Mouse (Mus musculus) cerebellum, adult 2 months (tissue): Measurements from ENCODE around the gene Adgrv1.

Experiments
- CTCF ChIP-seq: fragments of 200-500 bp; IDR thresholded peaks from 2 replicates; pipeline ENCODE4 v1.5.1; 2011; ENCODE audit warnings: low read depth, mild to moderate bottlenecking, control low read depth, low read length, moderate library complexity, borderline replicate concordance; ENCODE audit not compliant: insufficient read depth
- POLR2A ChIP-seq: fragments of 200-500 bp; IDR thresholded peaks from 2 replicates; pipeline ENCODE4 v1.6.1; 2011; ENCODE audit warnings: low read length, control low read depth, borderline replicate concordance; ENCODE audit not compliant: insufficient read depth

- TF ChIP-seq POLR2A (no peak), CTCF (no peak)
Measured at GRCm38 (mm10) chr13:81510142-81510541, 122.8 kb downstream of the Adgrv1 start.
